Mouse (Mus musculus) bone marrow, adult 2 months (tissue): ENCODE data around the gene Hmga1. TPM values are rescaled to one million over a fixed set of nuclear protein-coding genes. Genes with fewer than 3 reads are reported as not detected.
A peak's percentile ranks its signal among the peaks of the same experiment; 100 is the strongest.

ENCODE experiments used
- H3K27ac ChIP-seq: fragments of 200-500 bp; 2 replicates; pipeline ENCODE4 v1.5.1; 2012; ENCODE audit warnings: low read depth, mild to moderate bottlenecking, control low read depth, inconsistent platforms, low read length; ENCODE audit not compliant: control insufficient read depth, poor library complexity, insufficient read depth
- H3K4me1 ChIP-seq: fragments of 200-500 bp; 2 replicates; pipeline ENCODE4 v1.6.1; 2011; ENCODE audit warnings: low read length; ENCODE audit not compliant: control insufficient read depth, insufficient read depth
- H3K4me3 ChIP-seq: fragments of 200-500 bp; replicated peaks from 2 replicates; pipeline ENCODE3; 2011; ENCODE audit warnings: mild to moderate bottlenecking, low read depth, low read length, control low read depth; ENCODE audit not compliant: control insufficient read depth
- CTCF ChIP-seq: fragments of 200-500 bp; IDR thresholded peaks from 2 replicates; pipeline ENCODE4 v1.5.1; 2011; ENCODE audit warnings: low read length, control low read depth; ENCODE audit not compliant: control insufficient read depth, insufficient read depth
- POLR2A ChIP-seq: fragments of 200-500 bp; IDR thresholded peaks from 2 replicates; pipeline ENCODE4 v1.6.1; 2011; ENCODE audit warnings: low read depth, mild to moderate bottlenecking, control low read depth, low read length, borderline replicate concordance; ENCODE audit not compliant: control insufficient read depth
- WGBS: fragments of 180-500 bp; shearing (Covaris S2); methylation state at CpG from one replicate; pipeline ENCODE4 v1.1.7; 2018; 5-methylcytosine and 5-hydroxymethylcytosine counted together
- polyA plus RNA-seq: library from polyadenylated mRNA; stranded (reverse); fragments of >200 nt; gene quantifications from 2 replicates; pipeline ENCODE4 v1.2.4, GENCODE M21; 2011; ENCODE audit warnings: low replicate concordance; ENCODE audit not compliant: missing spikeins, insufficient read depth, insufficient read length

Gene Hmga1
- polyA plus RNA-seq, 1 experiment = 99.4 TPM

- H3K4me3 ChIP-seq = no peak within 1 kb of the TSS
- no peaks in the 10 kb centered on the region for H3K4me1 ChIP-seq
- no peak within 1 kb of the TSS; the same call in 1 of the 2 replicates for H3K27ac ChIP-seq
- WGBS = 82% methylated on average over 5 of the region's 5 CpGs
- TF ChIP-seq POLR2A = no peak
- no peak for TF ChIP-seq CTCF
Observed at GRCm38 (mm10) chr17:27521303-27521702, 35.0 kb upstream of the Hmga1 start, which contains the start of gene Grm4. Gene Grm4, minus strand, starts transcription at chr17:27521403.

GRCm38 (mm10) chr17:27523121-27523520 is 33.2 kb upstream of the Hmga1 start:
- WGBS = 85% methylated on average over 7 of the region's 7 CpGs
- H3K27ac ChIP-seq = no peak overlapping the region
- no peak for TF ChIP-seq POLR2A
- TF ChIP-seq CTCF = no peak
- H3K4me3 ChIP-seq = no peak overlapping the region
- peaks cover 3% of the 10 kb centered on the region for H3K4me1 ChIP-seq

- WGBS = 15% methylated on average over 6 of the region's 6 CpGs
- H3K27ac ChIP-seq = no peak overlapping the region
- H3K4me3 ChIP-seq = no peak overlapping the region
- TF ChIP-seq POLR2A (no peak), CTCF (no peak)
- H3K4me1 ChIP-seq = peaks cover 3% of the 10 kb centered on the region
Observed at GRCm38 (mm10) chr17:27527188-27527587, 29.1 kb upstream of the Hmga1 start.

GRCm38 (mm10) chr17:27528030-27528429 is 28.3 kb upstream of the Hmga1 start:
- 57% methylated on average over 8 of the region's 8 CpGs for WGBS

GRCm38 (mm10) chr17:27528767-27529166 is 27.5 kb upstream of the Hmga1 start:
- no peak overlapping the region for H3K27ac ChIP-seq
- TF ChIP-seq POLR2A (no peak), CTCF (no peak)
- H3K4me1 ChIP-seq = peaks cover 3% of the 10 kb centered on the region
- WGBS = 90% methylated on average over 5 of the region's 5 CpGs
- H3K4me3 ChIP-seq = no peak overlapping the region

More at GRCm38 (mm10) chr17:27528030-27528429, 28.3 kb upstream of the Hmga1 start:
- H3K4me3 ChIP-seq = no peak overlapping the region
- TF ChIP-seq CTCF = no peak
- no peak for TF ChIP-seq POLR2A
- H3K4me1 ChIP-seq = peaks cover 3% of the 10 kb centered on the region
- no peak overlapping the region for H3K27ac ChIP-seq

- WGBS = 49% methylated on average over 8 of the region's 8 CpGs
Observed at GRCm38 (mm10) chr17:27532095-27532494, 24.2 kb upstream of the Hmga1 start.

GRCm38 (mm10) chr17:27533354-27533753 is 22.9 kb upstream of the Hmga1 start:
- TF ChIP-seq CTCF (peak; percentile 25; the same call in 1 of the 2 replicates), POLR2A (no peak)
- H3K27ac ChIP-seq = no peak overlapping the region
- WGBS = 83% methylated on average over 3 of the region's 3 CpGs
- no peaks in the 10 kb centered on the region for H3K4me1 ChIP-seq
- no peak overlapping the region for H3K4me3 ChIP-seq

More at GRCm38 (mm10) chr17:27532095-27532494, 24.2 kb upstream of the Hmga1 start:
- Histone ChIP-seq H3K4me1 (peaks cover 3% of the 10 kb centered on the region), H3K27ac (no peak overlapping the region), H3K4me3 (no peak overlapping the region)
- TF ChIP-seq POLR2A (no peak), CTCF (no peak)

- 5% methylated on average over 10 of the region's 10 CpGs for WGBS
- Histone ChIP-seq H3K4me1 (no peaks in the 10 kb centered on the region), H3K4me3 (no peak overlapping the region), H3K27ac (no peak overlapping the region)
- TF ChIP-seq CTCF = peak; percentile 100
- TF ChIP-seq POLR2A = no peak
Observed at GRCm38 (mm10) chr17:27534718-27535117, 21.6 kb upstream of the Hmga1 start.

GRCm38 (mm10) chr17:27541261-27541660 is 15.0 kb upstream of the Hmga1 start:
- Histone ChIP-seq H3K27ac (no peak overlapping the region), H3K4me1 (no peaks in the 10 kb centered on the region; the same call in 1 of the 2 replicates), H3K4me3 (no peak overlapping the region)
- no peak for TF ChIP-seq CTCF
- TF ChIP-seq POLR2A = no peak
- 74% methylated on average over 2 of the region's 2 CpGs for WGBS
